Comparison of ENCODE assay signal across 7 mouse cellular contexts in the genomic region with DNA sequence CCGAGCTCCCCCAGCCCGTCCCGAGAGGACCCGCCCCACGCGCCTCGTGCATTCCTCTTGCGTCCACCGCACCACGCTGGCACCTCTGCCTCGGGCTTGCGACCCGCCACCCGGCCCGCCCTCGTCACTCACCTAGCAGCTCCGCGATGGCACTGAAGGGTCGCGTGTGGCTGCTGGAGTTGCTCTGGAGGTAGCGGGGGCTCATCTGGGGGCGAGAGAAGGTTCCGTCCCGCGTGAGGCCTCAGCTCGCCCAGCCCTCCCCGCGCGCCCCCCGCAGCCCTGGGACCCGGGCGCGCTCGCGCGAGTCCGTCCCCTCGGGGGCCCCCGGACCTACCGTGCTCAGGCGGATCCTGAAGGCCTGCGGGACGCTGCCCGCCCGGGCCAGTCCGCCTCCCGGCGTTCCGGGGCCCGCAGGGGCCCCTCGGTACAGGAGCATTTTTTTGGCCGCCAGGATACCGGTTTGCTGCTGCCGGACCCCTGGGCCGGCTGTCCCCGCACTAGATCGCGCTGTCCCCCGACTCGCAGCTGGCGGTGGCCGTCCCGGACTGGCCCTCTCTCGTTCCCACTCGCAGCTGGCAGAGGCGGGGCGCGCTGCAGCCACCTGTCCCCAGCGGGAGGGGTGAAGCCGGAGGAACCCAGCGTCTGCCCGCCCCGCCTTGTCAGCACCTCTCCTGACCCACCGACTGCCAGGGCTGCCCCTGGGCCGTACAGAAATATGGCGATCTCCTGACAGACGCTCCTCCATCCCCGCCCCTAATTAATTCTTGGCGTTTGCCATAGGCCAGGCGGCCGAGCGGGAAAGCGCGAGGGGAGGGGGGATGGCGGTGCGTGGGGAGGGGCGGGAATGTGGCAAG. TPM values are rescaled to one million over a fixed set of nuclear protein-coding genes. Genes with fewer than 3 reads are reported as not detected.
A peak's percentile ranks its signal among the peaks of the same experiment; 100 is the strongest.
DNase-seq lines count a peak whose midpoint lies in the region; ATAC-seq and TF ChIP-seq lines count a peak whose summit lies in the region.

Morc4 (minus strand) TSS at position 740 of the 854 bp plus-strand sequence.

- H3K4me2 ChIP-seq in hindbrain, embryonic 14.5 days (replicated peaks): peak within 1 kb of the TSS; percentile 64

- no peaks in the 10 kb centered on the region for H3K4me1 ChIP-seq in hindbrain, embryonic 14.5 days (replicated peaks; ENCODE audit: control insufficient read depth, insufficient read depth, low read length)

- TF ChIP-seq CTCF in gastrocnemius, adult 2 months (IDR thresholded peaks at IDR 0.05): no peak

- peak; percentile 31 to 39 for DNase-seq in adrenal gland, adult 18-20 months (ENCODE audit: low spot score in 2 of 2)
- DNase-seq in cerebellum, postnatal 10 days: peak; percentile 80 to 86
- DNase-seq in gastrocnemius, adult 2 months: peak; percentile 76
- peak; percentile 62 for DNase-seq in hindbrain, embryonic 14.5 days (ENCODE audit: low spot score)
- DNase-seq in left cerebral cortex, adult 18-20 months (ENCODE audit: low spot score in 2 of 2): peak; percentile 16 to 46
- DNase-seq in lung, postnatal 25 days (ENCODE audit: low spot score): peak; percentile 66
- DNase-seq in right cerebral cortex, postnatal 10 days (ENCODE audit: low spot score in 2 of 2): peak; percentile 49 to 60

- H3K27ac ChIP-seq in gastrocnemius, adult 2 months: peak within 1 kb of the TSS; percentile 72
- H3K27ac ChIP-seq in hindbrain, embryonic 14.5 days: peak within 1 kb of the TSS; percentile 21; the same call in 1 of the 2 replicates

- no peaks in the 10 kb centered on the region for H3K9me3 ChIP-seq in hindbrain, embryonic 14.5 days (ENCODE audit: control insufficient read depth, low read length)

- peaks cover 12% of the 10 kb centered on the region; the same call in 1 of the 2 replicates for H3K27me3 ChIP-seq in hindbrain, embryonic 14.5 days (ENCODE audit: control insufficient read depth, insufficient read depth, low read length)

- intact Hi-C loops in gastrocnemius, adult 2 months (cut with DNase I): no loop called here

- no peaks in the 10 kb centered on the region for H3K36me3 ChIP-seq in hindbrain, embryonic 14.5 days (replicated peaks; ENCODE audit: control insufficient read depth, insufficient read depth)

- peak within 1 kb of the TSS; percentile 66 for H3K9ac ChIP-seq in hindbrain, embryonic 14.5 days

- H3K4me3 ChIP-seq in gastrocnemius, adult 2 months: peak within 1 kb of the TSS; percentile 86
- H3K4me3 ChIP-seq in hindbrain, embryonic 14.5 days (replicated peaks; ENCODE audit: low read length): peak within 1 kb of the TSS; percentile 57

- 14% methylated on average over 64 of the region's 87 CpGs for WGBS in hindbrain, embryonic 14.5 days

- peak; percentile 94 for ATAC-seq in hindbrain, embryonic 14.5 days (ENCODE audit: low FRiP score)

RNA-seq across cellular contexts. Expression of gene Morc4, which starts in this region (rescaled TPM):
- total RNA-seq in adrenal gland, adult 18-20 months (2021): 10 to 100 TPM in 1 of 2 experiments, 1 to 10 TPM in 1; 6.4 to 15.8 TPM
- 1 to 10 TPM; 4.0 to 4.3 TPM for total RNA-seq in gastrocnemius, adult 2 months (2021)
- polyA plus RNA-seq in hindbrain, embryonic 14.5 days (2014; fragmentation: Nextera tagmentation; extraction: Ambion mirVana): 5.3 and 6.5 TPM in 2 replicates
- 1 to 10 TPM; 3.8 to 6.5 TPM for total RNA-seq in left cerebral cortex, adult 18-20 months (2021)

Comparison
In these comparisons a context has a peak if more than half of its experiments do, and no peak if none do; other contexts are left out.
1. Peak in every context shown above with its lines: DNase-seq, ATAC-seq, H3K4me3 ChIP-seq and H3K27ac ChIP-seq.
2. DNase-seq: peak in every context shown above with its lines; median percentile 83 in cerebellum, postnatal 10 days; 76 in gastrocnemius, adult 2 months; 66 in lung, postnatal 25 days; 62 in hindbrain, embryonic 14.5 days; 54 in right cerebral cortex, postnatal 10 days; 35 in adrenal gland, adult 18-20 months; 31 in left cerebral cortex, adult 18-20 months.